Mouse (Mus musculus): ENCODE results near the gene Man1c1.

Gene Man1c1

DNA sequence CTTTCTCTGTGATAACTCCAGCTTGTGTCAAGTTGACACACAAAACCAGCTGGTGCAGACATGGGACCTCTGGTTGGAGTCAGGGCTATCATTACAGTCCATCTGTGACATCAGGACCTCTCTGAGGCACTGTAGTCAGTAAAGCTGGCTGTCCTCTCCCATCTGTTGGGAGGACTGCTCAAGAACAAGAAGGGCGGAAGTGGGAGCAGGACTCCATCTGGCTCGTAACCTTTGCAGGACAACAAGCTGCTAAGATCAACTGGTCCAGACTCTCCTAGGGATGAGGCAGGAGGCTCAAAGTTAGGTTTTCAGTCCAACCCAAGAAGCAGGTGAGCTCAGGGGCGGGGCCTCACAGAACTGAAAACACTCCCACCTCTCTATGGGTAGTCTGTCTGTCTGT, 29.1 kb downstream of the Man1c1 start:
- DNase-seq (ENCODE audit: low read depth, low spot score) = no peak

DNA sequence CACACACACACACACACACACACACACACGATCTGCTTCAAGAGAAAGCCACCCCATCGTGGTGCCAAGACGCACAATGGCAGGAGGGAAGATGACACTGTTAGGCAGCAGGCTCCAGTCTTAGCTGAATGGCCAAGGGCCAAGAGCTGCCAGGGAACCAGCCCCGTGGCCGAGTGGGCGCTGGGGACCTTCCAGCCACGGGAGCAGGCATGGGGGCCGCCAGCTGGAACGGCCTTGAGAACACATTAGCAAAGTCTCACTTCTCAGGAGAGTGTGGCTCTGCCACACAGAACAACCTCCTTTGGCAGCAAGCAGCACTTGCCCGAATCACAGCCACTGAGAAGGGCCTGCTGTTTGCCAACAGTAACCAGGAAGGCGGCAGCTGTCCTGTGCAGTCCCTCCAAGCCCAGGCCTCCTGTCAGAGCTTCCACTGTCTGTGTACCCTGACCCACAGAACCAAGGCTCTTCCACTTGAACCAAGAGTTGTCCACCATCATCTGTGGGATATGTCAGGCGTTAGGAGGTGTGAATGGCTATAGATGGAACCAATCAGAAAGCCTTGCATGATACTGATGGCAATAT, 30.1 kb downstream of the Man1c1 start:
- no peak for DNase-seq (ENCODE audit: low read depth, low spot score)

DNA sequence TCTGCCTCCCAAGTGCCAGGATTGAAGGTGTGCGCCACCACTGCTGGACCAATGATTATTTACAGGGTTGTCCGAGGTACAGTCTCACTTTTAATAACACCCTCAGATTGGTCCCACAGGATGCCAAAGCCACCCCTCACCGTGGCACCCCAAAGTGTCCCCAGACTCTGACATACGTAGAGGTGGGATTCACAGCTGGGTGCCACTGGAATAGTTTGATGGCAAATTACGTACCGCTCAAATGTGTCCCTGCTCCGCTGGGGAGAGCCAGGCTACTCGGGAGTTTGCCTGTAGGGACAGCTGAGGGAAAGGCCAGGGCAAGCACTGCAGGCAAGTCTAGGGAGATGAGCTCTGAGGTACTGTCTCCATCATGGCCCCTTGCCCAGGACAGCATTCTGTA, 30.9 kb downstream of the Man1c1 start:
- DNase-seq (ENCODE audit: low read depth, low spot score) = no peak

DNA sequence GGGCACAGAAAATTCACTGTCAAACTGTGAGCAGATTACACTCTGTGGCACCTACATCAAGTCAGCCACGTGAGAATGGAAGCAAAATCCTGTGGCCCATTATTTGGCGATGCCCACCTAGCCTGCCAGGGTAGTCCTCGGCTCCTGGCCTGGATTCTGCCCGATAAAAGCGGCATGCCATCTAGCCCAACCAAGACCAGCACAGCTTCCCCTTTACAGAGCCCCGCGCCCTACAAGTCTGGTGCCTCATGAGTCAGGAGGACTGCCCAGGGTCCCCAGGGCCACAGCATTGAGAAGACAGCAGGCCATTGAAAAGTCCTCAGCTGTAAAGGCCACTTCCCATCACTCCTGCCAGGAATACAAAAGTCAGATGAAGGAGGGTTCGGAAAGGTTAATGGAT, 31.8 kb downstream of the Man1c1 start:
- no peak for DNase-seq (ENCODE audit: low read depth, low spot score)

DNA sequence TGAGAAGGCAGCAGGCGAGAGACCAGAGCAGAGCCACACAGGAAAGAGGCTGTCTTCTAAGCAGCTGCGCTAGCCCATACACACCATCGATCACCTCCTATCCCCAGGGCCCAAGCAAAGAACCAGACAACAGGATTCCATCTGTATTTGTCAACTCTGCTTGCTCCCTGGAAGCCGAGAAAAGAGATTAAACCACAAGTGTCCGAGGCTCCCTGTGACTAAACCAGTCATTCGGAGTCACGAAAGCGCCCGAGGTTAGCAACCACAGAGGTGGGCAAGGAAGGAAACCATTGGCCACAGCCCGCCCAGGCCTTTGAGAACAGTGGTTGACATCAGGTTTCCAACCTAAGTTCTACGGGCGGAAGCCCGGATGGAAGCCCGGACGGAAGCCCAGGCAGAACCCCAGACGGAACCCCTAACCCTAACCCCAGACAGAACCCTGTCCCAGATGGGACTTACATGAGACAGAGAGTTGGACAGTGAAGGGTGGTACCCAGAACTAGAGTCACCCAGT, 32.4 kb downstream of the Man1c1 start:
- DNase-seq (ENCODE audit: low read depth, low spot score) = no peak

DNA sequence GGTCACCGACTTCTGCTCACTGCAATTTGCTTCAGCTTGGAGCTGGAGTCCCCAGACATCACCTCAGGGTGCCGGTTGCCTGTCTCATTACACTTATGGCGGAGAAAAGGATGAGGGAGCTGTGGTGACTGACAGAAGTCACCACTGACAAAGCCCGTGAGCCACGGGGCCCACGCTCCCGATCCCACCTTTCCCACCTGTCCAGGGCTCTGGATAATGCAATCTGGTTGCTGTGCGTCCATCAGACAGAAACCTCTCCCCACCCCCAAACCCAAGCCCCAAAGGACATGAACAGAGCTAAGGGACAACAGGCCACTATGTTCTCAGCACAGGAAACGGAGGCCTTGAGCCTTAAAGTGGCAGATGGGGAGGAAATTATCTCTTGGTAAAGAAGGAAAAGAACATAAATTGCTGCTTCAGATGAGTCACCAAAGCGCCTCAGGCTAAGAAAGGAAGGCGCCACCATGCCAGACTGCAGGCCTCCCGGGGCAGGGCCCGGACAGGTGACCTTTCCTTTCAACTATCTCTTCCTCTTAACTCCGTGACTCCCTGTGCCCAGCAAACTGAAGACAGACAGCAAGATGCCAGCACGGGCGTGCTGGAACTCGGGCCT, 34.2 kb downstream of the Man1c1 start:
- DNase-seq (ENCODE audit: low read depth, low spot score) = no peak

DNA sequence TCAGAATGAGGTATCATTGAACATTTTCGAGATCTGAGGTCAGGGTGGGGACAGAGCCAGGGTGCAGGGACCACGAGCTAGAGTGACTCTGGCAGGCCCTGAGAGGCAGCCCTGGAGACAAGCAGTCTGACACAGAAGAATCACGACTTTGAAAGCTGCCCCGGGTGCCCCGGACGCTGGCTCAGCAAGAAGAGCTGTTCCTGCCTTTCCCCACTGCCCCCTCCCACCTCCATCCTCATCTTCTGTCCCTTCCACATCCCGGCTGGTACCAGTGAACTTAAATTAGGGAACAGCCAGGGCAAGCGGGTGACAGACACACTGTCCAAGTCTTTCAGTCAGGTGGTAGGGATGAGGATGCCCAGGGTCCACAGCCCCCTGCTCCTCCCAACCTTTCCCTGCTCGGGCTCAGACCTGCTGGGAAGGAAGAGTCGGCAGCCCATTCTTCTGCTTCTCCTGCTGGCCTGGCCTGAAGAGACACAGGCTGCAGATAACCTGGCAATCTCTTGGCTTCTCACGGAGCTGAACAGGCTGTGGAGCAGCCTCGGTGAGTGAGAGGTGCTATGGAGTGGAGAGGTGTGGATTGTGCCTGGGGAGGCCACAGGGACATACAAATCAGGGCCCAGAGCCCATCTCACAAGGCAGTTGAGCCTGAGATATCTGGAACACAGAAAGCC, 35.6 kb downstream of the Man1c1 start:
- no peak for DNase-seq (ENCODE audit: low read depth, low spot score)

DNA sequence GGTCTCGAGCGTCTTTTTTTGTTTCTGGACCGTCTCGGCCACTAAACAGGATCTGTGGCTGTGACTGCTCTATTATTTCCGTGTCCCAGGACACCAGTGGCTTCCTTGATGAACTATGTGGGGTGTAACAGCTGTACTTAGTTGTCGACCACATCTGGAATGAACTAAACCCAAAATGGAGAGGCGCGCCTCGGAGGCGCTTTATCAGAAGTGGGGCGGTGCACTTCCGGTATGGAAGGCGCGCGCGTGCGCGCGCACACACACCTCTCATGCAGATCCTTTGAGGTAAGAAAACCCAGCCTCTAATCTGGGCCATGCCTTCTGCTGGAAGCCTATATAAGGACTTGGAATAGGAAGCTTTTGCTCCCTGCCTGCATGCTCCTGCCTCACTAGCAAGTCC, 37.7 kb downstream of the Man1c1 start:
- no peak for DNase-seq (ENCODE audit: low read depth, low spot score)

DNA sequence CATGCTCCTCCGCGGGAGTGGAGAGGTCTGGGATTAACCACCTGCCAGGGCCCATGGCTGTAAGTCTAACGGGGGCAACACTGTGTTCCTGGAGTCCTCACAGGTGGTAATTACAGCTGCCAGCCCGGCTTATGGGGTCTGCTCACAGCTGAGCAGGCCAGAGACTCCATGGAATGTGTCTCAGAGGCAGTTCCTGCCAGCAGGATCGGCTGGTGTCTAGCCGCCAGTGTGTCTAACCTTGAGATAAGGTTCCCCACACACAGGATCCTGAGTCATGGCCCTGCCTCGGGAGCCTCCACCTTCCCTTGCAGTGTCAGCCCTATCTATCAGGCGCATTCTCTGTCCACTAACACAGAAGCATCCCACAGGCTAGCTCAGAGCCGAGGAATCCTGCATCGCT, 41.0 kb downstream of the Man1c1 start:
- no peak for DNase-seq (ENCODE audit: low read depth, low spot score)

DNA sequence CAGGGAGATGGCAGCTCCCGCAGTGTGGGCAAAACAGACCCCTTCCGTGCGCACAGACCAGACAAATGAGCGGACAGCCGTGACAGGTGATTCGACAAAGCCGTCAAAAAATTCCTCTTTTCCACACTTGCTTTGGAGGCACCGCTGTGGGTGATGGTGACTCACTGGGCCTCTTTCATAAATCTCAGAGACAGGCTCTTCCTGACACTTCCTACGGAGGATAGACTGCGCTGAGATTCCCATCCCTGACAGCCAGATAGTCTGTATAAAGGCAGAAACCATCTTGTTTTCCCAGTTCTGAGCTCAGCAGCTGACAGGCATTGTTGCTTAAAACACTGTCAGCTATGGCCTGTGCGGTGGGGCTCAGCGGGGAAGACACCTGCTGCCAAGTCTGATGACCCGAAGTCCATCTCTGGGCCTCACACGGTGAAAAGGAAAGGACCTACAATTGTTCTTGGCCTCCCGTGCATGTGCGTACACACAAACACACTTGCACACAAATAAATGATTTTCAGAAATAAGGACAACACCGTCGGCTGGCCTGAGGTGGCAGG, 43.4 kb downstream of the Man1c1 start:
- no peak for DNase-seq (ENCODE audit: low read depth, low spot score)

DNA sequence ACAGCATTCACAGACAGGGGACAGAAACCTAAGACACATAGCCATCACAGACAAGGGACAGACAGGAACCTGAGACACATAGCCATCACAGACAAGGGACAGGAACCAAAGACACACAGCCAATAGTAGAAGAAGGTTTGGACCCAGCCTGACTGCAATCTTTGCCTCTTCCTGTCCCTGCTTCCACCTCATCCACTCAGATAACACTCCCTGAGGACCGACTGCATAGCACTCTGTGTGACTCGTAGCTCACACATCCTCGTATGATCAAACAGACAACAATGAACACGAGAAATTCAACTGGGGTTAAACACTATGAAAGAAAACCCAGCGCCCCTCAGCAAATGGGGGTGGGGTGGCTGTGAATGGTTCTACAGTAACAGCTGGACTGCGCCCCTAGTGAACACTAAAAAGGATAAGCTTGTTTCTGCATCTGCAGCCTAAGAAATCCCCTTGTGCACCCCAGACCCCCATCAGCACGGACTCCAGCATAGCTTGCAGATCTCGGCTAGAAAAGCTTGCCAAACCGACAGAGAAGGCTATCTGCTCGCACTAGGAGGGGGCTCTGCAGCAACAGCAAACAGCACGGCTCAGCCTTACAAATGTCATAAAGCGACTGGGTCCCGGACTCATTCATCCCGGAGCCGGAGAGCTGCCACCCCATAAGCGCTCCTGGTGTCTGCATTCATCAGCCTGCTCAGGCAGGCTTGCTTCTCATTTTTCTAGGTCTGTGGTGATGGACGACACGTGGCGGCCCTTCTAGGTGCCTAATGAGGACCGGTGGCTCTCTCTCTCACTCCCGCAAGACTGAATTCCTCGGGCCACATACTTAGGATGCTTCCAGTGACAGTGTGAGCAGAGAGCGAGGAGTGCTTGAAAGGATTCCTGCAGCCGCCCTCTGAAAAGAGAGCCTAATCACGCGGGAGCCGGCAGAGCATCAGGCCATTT, 44.5 kb downstream of the Man1c1 start:
- DNase-seq (ENCODE audit: low read depth, low spot score) = no peak

DNA sequence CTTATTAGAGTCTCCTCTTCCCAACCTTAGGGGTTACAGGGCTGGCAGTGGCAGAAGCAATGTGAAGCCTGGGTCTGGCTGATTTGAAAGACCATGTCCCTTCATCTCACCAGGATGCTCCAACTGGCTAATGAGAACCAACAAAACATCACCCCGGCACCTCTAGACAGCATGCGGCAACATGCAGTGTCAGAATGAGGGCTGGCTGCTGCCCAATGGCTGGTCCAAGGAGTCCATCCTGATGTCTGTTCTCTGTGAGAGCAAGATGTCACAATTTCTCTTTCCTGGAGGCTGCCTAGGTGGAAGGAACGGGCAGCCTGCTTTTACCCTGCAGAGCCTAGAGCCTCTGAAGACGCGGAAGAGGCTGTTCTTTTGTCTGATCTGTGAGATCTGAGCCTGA, 46.6 kb downstream of the Man1c1 start:
- no peak for DNase-seq (ENCODE audit: low read depth, low spot score)

DNA sequence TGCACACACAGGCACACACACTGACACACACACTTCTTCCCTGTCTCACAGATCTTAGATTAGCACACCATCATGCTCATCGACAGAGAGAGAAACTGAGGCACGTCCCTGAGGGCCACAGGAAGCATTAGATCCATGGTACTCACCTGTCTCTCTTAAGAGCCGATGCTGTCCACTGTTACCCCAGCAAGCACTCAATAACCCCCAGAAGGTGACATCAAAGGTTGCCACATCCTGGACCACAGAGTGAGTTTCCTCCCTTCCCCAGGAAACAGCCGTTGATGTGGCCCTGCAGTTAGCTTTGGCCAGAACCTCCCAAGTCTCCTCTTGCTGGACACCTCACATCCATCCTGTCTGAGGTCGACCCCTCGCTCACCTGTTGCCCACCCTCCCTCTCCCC, 49.7 kb downstream of the Man1c1 start:
- no peak for DNase-seq (ENCODE audit: low read depth, low spot score)

DNA sequence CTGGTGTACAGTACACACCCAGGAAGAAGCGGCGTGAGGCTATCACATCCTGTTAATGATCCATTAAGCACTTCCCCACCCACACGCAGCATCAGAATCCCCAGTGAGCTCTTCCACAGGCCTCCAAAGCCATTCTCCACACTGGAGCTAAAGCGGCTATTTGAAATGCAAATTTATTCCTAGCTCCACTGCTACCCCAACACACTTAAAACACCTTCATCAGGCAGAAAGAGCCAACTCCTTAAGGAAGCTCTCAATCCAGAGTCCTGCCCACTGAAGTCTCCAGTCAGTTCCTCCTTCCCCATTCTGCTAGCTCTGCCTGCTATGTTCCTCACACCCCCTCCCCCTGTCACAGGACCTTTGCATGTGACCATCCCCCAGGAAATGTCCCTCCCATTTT, 51.4 kb downstream of the Man1c1 start:
- DNase-seq (ENCODE audit: low read depth, low spot score) = no peak

DNA sequence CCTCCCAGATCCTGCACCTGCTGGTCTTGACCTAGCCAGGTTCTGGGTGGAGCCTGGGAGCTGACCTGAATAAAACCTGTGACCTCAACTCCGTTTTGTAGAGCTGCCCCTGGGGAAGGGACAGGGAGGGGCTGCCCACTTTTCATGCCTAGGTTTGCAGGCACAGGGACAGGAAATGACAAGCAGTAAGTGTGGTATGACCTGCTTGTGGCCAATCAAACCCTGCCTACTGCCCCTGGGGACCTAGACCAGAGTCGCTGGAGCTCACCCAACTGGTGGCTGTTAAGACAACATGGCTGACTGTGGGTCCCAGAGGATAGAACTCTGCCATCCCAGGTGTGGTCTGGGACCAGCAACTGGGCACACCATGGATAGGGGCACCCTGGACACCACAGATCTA, 51.9 kb downstream of the Man1c1 start:
- no peak for DNase-seq (ENCODE audit: low read depth, low spot score)

DNA sequence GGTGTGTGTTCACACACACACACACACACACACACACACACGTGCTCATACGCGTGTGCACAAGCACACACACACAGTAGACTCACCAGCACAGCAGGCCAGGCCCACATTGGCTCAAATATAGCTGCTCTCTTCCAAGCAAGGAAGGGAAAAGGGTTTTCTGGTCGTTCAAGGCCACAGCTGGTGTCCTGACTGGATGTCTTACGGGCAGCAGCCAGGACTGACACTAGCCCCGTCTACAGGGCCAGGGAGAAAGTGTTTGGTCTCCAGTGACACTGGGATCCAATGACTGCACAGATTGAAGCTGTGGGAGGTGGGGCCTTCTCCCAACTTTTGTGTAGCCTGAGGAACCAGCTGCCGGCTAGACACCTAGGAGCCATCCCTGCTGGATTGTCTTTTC, 52.7 kb downstream of the Man1c1 start:
- DNase-seq (ENCODE audit: low read depth, low spot score) = no peak

DNA sequence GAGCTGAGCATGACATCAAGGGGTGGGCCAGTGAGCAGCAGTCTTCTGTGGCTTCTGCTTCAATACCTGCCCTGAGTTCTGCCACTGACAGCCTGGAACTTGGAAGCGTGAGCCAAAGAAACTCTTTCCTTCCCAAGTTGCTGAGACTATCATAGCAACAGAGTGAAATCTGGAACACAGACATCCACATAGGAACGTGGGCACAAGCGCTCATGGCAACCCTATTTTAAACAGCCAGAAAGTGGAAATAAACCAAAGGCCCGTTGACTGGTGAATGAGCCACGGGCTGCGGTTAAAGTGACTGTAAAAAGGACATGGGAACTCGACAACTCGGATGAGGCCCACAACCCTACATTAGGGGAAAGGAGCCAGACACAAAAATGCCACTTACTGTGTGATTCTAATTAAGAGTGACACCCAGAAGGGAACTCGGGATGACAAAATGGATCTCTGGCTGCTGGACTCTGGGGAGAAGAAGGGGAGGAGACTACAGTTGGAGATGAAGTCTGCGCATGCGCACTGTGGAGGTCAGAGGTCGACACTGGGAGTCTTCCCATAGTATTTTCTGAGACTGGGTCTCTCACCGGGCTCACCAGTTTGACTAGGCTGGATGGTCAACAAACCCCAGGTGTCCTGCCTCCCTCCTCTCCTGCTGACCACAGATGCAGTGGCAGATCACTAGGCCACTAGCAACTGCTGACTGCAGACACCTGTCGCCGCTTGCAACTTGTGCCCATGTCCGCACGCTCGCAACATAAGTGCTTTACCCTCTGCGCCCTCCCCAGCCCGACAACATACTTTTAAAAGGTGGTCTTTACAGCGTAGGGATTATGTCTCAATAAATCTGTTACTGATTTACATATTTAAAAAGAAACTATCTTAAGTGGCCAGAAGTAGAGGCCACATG, 58.8 kb downstream of the Man1c1 start:
- DNase-seq (ENCODE audit: low read depth, low spot score) = no peak

DNA sequence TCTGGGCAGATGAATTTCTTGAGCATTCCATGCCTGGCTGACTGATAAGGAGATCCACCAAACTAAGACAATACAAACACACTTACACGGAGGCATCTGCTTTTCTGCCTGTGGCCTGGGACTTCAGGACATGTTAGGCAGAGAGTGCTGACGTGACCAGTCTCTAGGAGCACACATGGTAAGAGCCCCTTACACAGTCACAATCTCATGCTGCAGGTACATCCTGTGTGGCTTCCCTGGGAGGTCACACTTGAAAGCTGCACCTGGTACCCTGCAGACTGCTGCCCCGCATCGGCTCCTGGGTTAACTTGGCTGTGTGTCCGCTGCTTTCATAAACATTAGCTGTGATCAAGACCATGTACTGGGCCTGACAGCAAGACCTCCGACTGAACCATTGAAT, 59.7 kb downstream of the Man1c1 start:
- no peak for DNase-seq (ENCODE audit: low read depth, low spot score)

DNA sequence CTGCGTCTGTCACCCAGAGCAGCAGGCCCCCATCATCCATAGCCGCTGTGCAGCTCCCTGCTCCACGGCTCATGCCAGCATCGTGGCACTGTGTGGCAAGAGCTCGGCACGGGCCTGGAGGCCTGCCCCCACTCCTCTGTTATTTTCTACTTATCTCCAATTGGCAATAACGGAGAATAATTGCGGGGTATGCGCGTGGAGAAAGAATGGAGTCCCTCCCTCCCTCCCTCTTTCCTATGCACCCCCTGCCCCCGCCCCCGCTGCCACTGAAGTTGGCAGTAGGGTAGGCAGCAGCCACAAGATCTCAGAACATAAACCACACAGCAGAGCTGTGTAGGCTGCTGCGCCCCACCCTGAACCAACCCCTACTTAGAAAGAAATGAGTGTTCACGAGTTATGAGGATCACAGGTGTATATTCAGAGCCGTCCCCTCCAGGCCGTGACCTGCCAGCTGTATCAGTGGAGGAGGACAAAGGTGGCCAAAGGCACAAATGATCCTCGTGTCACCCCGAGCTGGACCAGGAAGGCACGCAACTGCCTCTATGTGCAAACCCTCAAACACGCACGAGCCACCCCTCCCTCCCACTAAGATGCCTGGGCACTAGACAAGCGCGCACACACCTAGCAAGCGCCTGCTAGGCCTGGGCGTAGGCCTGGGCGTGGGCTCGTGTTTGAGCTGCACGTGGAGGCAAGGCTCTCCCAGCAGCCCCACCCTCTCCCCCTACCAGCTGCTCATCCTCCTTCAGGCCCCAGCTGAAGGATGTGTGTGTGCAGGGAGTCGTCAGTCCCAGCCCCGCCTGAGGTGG, 62.2 kb downstream of the Man1c1 start:
- no peak for DNase-seq (ENCODE audit: low read depth, low spot score)

DNA sequence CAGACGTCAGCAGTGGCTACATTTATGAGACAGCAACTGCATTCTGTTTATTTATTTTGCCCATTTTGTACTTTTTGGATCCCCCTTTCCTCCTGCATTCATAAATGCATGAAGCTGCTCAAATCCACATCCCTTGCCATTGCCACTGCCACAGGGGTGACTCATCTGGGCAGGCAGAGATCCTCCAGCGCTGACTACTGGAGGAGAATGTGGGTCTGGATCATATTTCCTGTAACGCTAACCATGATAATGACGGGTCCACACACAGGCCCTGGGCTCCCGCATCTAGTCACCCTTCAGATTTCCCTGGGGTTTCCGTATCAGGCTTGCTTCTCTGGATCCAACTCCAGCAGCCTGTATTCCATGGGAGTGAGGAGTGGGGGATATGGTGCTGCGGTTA, 64.8 kb downstream of the Man1c1 start:
- no peak for DNase-seq (ENCODE audit: low read depth, low spot score)

Data from embryo, embryonic 11.5 days (tissue).